Mouse (Mus musculus) adrenal gland (tissue): ENCODE results near the gene Ltbp3.

Experiments used
- intact Hi-C: fragments of 180-260 bp; cut with DNase I; formaldehyde crosslinking; loops from one replicate; pipeline ENCODE4 v1.15.1; 2025

Gene Ltbp3

DNA sequence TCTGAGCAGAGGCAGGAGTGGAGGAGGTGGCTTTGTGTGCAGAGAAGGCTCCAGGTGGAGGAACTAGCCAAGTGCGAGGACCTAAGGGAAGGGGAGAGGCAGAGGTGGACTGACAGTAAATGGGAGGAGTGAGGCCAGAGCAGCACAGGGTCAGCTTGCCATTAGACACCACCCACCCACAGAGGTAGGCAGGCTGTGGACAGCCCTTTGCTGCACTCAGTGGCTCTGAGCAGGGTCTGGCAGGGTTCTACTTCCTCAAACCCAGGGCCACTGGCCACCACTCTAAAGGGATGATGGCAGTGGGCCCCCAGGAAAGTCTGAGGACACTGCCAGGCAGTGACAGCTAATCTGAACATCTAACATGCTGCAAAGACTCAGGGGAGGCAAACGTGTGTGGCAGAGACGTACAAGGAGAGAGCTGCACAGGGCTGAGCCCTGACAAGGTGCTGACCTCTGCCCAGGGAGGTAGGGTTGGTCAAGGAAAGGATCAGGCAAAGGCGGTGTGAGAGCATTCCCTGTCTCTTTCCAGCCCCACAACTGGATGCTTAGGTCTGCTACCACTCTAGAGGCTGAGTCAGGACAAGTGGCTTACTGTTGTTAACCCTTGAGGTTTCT is 16.7 kb upstream of the Ltbp3 start:
- intact Hi-C loops: no loop called here

DNA sequence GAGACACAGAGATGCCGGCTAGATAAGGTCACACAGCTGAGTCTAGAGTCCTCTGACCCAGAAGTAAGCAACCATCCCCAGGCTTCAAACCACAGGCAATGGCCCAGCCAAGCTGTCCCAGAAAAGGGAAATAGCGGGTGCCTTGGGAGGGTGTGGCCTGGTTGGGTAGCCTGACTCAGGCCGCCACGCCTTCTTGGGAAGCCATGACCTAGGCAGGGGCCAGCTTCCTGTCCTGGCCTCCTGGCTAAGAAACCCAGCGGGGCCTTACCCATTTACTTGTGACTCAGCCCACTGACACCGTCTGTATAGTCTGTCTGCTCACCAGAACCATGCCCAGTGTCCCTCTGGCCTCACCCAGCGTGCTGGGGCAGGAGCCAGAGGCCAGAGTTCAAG is 16.2 kb upstream of the Ltbp3 start:
- intact Hi-C loops: no loop called here

DNA sequence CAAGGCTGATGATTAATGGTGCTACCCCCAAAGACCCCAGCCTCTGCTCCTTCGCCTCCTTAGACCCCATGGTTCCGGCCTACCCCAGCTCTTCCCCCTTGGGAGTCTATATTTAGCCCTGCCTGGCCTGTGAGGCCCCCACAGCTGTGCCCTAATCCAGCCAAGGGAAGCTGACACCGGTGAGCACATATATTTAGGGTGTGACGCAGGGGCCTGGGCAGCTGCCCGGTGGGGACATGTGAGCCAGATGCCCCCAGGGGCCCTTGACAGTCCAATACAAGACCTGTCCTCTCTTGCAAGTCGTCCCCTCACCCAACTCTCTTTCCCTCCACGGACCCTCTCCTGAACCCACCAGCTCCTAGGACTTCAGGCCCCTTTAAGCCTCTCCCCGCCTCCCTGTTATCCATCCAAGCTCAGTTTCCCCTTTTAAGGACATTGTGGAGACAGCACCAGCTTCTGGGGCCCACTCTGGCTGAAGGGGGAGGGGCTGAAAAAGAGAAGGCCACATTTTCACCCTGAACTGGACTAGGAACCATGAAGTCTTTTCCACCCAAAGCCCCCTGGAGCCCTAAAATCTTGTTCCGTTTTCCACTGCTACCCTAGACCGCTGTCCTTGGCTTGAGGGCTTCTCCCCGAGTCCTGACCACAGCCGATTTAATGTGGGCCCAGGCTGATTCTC is 15.5 kb upstream of the Ltbp3 start:
- intact Hi-C loops: loop anchor here (5.0 kb wide), 1 partner anchor 52 kb away; no protein-coding TSS in a partner anchor

DNA sequence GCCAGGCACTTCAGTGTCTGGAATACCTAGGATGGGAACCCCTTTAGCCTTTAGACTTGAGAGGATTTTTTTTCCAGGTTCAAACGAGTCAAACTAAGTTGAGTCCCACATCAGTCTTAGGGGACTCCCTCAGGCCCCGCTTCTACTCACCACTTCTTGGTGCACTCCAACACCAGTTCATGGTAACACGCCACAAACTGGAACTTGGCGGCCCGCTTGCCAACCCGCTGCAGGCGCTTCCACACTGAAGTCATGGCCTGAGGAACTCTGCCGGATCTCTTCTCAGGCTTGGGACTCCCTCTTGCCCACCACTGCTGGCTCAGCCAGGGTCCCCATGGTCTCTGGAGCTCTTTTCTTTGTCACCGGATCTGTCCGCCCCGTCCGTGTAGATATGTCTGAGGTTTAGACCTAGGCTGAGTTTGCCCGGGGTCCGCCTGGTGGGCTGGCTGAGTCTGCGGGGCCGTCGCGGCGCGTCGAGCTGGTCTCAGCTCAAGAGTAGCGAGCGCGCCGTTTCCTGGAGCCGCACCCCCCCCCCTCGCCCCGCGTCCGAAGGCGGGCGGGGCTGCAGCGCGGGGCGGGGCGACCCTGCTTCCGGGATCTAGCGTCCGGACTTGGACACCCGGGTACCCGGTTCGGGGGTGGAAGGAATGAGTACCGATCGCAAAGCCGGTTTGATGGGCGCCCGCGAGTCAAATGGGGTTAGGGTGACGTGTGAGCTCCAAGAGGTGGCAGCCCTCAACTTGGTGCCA is 14.8 kb upstream of the Ltbp3 start, which contains the start of gene Ehbp1l1:
Ehbp1l1 (minus strand) TSS at position 551 of the 749 bp plus-strand sequence.
- intact Hi-C loops: loop anchor here (5.0 kb wide), 1 partner anchor 51 kb away; no protein-coding TSS in a partner anchor

DNA sequence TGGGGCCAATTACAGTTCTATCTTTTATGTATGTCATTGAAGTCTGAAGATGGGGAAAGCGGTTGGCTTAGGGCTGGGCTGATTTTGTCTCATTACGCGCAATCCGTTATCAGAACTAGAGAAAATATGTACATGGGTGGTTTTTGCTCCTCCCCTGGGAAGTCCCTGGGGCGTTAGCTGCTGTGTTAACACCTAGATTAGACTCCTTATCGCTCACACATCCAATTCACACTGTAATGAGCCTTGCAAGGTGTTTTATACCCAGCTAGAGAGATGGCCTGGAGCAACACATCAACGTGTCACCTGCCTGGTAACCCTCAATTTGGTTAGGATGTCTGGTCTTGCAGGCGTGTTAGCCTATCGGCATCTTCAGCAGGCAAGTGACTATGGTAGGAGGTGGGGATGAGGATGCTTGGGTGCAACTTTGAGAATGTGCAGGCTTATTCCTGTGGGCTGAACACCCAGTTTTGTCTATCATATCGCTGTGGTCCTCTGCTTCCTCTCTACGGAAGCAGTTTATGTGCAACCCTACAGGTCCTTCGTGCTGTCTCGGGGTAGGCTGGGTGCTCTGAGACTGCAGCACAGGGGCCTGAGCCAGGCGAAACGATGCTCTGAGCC is 13.6 kb upstream of the Ltbp3 start:
- intact Hi-C loops: loop anchor here (5.0 kb wide), 1 partner anchor 50 kb away; no protein-coding TSS in a partner anchor

DNA sequence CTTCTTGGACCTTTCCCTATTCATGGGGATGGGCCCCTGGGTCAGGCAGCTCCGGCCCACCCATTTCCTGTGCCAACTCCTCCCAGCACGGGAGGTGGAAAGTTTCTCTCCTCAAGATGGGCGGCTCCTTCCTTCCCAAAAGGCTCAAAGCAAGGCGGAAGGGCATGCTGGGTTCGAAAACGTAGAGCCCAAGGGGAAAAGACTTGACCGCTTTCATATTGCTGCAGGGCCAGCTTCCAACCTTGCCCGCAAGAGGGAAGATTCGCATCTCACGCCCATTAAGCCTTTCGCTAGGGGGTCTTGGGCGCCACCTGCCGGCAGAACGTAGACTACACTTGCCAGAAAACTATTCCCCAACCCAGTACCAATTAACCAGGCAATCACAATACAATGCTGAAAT is 13.0 kb upstream of the Ltbp3 start:
- intact Hi-C loops: loop anchor here (5.0 kb wide), 1 partner anchor 50 kb away; no protein-coding TSS in a partner anchor

DNA sequence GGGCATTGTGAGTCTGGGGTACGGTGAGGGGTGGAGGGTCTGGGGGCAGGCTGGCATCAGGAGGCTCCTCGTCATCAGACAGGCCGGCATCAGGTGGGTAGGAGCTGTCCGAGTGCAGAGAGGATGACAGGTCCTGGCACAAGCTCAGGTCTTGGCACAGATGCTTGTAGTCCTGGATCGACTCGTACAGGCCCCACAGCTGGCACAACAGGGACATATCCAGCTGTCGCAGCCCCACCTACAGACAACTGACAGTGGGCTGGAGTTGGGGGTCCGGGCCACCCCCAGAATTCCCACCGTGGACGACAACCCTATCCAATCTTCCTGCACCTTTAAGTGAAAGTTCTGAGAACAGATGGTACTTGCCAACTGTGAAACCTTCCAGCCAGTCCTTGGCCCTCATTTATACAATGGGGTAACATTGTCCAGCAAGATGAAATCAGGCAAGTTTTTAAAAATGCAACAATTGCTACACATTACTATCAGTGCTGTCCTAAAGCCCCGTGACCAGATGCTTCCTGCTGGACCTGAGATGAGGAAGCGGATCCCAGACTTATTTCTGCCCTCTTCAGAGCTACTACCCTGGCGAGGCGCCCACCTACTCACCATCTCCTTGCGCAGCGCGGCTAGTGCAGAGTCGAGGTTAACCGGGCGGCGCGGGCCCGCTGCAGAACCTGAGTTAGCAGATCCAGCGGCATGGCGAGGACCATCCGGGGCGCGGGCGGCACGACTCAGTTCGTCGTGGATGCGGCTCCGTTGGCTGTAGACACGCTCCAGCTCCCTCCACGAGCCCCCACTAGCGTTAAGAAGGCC is 11.9 kb upstream of the Ltbp3 start:
- intact Hi-C loops: loop anchor here (5.0 kb wide), 1 partner anchor 48 kb away; no protein-coding TSS in a partner anchor

DNA sequence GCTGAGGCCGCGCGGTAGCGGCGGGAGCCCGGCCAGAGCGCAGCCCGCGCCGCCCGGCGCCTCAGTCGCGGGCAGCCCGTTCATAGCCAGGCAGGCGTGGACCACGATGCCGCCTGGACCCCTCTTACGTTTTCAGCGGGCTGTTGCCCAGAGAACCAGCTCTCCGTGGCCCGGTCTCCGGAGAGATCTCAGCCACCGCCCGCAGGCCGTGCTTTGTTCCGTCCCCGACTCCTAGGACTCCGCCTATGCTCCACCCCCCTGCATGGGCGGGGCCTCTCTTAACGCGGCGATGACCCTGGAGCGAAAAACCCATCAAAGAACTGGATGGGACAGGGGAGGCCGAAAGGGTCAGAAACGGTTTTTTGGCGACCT is 11.3 kb upstream of the Ltbp3 start, which contains the start of gene Fam89b:
Fam89b (minus strand) TSS at position 210 of the 372 bp plus-strand sequence.
- intact Hi-C loops: loop anchor here (5.0 kb wide), 1 partner anchor 48 kb away; no protein-coding TSS in a partner anchor

DNA sequence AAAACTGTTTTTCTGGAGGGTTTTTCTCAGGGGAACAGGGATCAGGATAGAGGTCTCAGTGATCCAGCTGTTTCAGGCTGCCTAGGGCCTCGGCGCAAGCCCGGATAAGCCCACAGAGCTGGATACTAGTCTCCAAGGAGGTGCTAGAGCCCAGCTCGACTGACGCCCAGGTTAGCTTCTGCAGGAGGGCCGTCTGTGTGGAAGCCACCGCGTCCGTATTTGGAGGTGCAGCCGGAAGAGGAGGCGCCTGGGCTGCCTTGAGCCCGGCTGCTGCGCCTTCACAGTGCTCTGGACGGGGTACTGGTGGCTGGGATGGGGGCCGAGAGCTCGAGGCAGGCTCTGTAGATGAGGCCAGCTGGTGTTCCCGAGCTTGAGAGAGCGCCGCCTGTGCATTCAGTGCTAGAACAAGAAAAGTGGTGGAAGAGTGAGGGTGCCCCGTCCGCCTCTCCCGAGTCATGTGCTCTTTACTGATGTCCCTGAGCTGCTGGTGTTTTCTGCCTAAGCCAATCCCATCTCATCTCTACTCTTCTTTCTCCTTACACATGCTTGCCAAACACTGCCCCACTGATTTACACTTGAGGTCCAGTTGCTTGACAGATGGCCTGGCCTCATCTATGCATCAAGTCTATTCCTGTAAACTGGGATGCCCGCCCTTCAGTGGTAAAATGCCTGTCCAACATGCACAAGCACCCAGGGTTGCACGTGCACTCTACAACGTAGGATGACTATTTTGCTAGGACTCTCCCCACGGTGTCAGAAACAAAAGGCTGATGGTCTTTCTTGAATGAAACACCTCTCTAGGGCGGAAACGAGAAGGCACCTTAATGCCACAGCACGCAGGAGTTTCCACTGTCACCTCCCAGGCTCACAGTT is 10.2 kb upstream of the Ltbp3 start:
- intact Hi-C loops: no loop called here

DNA sequence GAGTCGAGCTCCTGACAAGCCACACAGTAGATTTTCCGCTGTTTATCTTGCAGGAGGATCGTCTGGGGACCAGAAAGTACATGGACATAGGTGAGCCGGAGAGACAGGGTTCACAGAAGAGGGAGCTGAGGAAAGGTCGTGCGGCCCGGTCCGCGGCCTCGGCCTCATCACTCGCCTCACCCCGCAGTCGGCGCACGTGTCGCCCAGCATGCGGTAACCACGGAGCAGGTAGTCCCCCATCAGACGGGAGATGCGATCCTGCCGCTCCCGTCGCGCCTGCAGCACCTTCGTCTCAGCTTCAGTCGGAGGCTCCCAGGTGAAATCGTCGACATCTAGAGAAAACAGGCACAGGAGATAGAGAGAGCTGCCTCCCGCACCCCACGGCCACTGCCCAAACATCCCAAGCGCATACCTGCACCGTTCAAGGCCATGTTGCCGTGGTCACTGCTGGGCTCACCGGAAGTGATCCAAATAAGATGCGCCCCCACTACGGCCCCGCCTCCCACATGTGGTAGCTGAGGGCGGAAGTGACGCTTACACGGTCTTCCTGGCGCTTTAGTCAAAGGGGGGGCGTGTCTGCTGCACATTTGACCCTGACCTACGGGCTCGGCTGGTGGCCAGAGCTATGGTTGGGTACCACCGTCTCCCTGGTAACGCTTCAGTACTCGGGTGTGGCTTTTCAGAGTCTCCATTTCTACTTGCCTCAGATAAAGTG is 9.3 kb upstream of the Ltbp3 start:
- intact Hi-C loops: no loop called here

DNA sequence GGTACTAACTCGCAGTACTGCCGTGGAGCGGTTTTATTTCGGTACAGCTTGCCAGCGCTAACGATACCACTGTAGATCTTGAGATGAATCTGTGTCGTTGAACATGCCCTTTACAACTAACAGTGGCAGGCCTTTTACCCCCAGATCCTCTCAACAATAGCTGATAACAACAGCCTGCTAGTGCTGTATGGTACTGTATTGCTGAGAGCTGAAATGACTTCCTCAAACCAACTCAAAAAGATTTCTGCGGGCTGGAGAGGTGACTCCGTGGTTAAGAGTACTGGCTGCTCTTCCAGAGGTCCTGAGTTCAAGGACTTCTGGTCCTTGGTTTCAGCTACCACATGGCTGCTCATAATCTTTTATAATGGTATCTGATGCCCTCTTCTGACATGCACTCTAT is 6.4 kb upstream of the Ltbp3 start:
- intact Hi-C loops: no loop called here

DNA sequence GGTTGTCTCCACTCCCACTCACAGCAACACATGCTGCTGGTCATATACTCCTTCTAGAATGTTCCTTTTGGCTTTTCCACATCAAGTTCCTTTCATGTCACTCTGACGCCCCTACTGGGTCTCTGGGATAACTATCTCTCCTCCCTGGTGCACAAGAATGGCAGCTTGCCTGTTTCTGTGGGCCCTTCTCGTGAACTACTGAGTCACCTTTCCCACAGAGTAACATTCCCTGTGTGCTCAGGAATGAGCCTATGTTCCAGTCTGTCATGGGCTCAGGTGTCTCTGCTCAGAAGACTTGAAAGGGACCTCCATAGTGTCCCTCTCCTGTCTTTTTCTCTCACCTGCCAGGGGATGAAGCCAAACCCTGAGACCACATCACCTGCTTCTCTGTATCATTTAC is 1.3 kb upstream of the Ltbp3 start:
- intact Hi-C loops: no loop called here

DNA sequence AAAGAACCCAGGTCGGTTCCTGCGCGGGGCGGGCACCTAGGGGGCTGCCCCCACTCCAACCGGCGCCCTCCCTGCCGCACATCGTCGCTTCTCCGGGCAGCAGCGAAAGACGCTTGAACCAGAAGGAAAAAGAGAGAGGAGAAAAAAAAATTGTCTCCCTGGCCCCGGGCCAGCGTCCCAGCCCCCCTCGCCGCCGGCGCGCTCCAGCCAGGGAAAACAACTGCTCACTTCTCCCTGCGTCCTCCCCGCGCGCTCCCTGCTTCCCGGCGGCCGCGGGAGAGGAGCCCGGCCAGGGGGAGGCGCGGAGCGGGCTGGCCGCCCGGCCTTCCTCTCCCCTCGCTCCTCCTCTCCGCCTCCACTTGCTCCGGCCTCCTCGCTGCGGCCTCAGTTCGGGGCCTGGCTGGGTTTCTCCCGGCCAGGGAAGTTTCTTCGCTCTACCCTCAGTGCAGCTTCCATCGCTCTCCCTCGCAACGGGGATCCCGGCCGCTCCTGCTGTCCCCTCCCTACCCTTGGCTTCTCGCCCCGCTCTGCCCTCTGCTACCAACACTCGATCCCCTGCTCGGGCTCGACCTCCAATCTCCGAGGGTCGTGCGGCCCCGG is 1.0 kb downstream of the Ltbp3 start:
- intact Hi-C loops: no loop called here

DNA sequence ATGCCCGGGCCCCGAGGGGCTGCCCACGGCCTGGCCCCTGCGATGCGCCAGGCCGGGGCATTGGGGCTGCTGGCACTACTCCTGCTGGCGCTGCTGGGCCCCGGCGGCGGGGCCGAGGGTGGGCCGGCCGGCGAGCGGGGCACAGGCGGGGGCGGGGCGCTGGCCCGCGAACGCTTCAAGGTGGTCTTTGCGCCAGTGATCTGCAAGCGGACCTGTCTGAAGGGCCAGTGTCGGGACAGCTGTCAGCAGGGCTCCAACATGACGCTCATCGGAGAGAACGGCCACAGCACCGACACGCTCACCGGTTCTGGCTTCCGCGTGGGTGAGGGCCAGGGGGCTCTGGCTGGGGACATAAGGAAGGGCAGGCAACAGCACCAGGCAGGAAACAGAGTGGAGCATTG is 1.5 kb downstream of the Ltbp3 start:
- intact Hi-C loops: no loop called here

DNA sequence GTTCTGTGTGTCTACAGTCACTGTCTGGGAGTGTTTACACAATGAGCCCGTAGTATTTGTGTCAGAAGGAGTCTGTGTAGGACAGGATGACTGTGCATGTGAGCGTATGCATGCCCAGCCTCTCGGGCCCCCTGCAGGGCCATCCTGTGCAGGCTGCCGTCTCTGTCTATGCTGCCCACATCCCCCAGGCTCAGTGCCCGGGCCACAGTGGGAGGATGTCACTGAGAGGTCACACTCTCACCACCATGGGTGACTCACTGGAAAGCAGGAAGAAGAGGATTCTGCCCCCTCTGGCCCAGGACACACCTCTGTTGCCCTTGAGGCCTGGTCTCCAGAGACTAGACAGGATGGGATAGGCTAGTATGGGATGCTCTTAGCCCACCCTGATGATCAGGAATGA is 2.9 kb downstream of the Ltbp3 start:
- intact Hi-C loops: no loop called here

DNA sequence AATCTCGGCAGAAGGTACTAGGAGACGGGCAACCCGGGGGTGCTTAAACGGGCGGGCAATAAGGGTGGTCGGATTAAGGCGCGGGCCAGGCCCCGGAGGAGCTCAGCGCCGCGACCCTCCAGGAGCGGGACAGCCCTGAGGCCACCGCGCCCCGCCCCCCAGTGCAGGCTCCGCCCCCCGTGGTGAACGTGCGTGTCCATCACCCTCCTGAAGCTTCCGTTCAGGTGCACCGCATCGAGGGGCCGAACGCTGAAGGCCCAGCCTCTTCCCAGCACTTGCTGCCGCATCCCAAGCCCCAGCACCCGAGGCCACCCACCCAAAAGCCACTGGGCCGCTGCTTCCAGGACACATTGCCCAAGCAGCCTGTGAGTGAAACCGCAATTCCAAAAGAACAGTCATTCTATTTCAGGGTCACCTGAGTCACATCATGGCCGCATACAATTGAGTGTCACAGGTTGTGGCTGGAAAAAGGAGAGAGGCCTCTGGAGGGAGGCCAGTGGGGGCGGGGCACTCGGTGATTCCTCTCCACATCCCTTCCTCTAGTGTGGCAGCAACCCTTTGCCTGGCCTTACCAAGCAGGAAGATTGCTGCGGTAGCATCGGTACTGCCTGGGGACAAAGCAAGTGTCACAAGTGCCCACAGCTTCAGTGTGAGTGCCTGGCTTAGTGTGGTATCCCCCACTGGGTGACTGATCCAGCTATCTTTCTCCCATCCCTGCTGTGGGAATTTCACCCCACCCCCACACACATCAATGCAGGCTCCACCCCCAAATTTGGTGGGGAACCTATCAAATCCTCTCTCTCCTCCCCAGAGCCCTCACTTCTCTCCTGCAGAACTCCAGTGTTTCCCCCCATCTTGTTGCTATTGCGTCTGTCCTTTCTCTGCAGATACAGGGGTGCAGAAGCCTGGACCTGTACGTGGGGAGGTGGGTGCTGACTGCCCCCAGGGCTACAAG is 5.3 kb downstream of the Ltbp3 start:
- intact Hi-C loops: no loop called here

DNA sequence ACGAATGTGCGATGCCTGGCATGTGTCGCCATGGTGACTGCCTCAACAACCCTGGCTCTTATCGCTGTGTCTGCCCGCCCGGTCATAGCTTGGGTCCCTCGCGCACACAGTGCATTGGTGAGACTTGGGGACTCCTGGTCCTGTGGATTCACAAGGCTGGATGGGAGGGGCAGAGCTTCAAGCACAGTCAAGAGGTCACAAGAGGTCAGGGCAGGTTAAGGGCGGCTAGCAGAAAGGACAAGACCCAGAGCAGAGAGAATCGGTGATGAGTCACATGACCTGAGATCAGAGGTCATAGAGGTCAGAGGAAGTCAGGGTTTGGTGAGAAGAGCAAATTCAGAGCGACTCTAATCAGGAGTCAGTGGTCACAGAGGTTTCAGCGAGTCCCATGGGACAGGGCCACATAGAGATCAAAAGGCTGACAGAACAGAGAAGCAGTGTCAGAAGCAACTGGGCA is 6.2 kb downstream of the Ltbp3 start:
- intact Hi-C loops: no loop called here
